Mouse (Mus musculus): Measurements from ENCODE around the gene Nin.

The Nin gene

GRCm38 (mm10) chr12:70082935-70083532 is 30.5 kb downstream of the Nin start:
- DNase-seq (ENCODE audit: low spot score) = no peak

- DNase-seq (ENCODE audit: low spot score) = no peak
Measured at GRCm38 (mm10) chr12:70082485-70082884, 31.0 kb downstream of the Nin start.

- no peak for DNase-seq (ENCODE audit: low spot score)
Measured at GRCm38 (mm10) chr12:70078471-70079025, 35.0 kb downstream of the Nin start.

- DNase-seq (ENCODE audit: low spot score) = no peak
Measured at GRCm38 (mm10) chr12:70076493-70076892, 37.0 kb downstream of the Nin start.

GRCm38 (mm10) chr12:70075001-70075400 is 38.5 kb downstream of the Nin start:
- DNase-seq (ENCODE audit: low spot score) = no peak

- DNase-seq (ENCODE audit: low spot score) = no peak
Measured at GRCm38 (mm10) chr12:70070888-70071287, 42.6 kb downstream of the Nin start.

- DNase-seq (ENCODE audit: low spot score) = no peak
Measured at GRCm38 (mm10) chr12:70070306-70070705, 43.2 kb downstream of the Nin start.

- no peak for DNase-seq (ENCODE audit: low spot score)
Measured at GRCm38 (mm10) chr12:70068647-70069257, 44.8 kb downstream of the Nin start.

- no peak for DNase-seq (ENCODE audit: low spot score)
Measured at GRCm38 (mm10) chr12:70067849-70068248, 45.7 kb downstream of the Nin start.

GRCm38 (mm10) chr12:70062114-70062513 is 51.4 kb downstream of the Nin start:
- peak; percentile 45 for DNase-seq (ENCODE audit: low spot score)

GRCm38 (mm10) chr12:70058956-70059851 is 54.3 kb downstream of the Nin start:
- no peak for DNase-seq (ENCODE audit: low spot score)

- no peak for DNase-seq (ENCODE audit: low spot score)
Measured at GRCm38 (mm10) chr12:70050699-70051098, 62.8 kb downstream of the Nin start.

GRCm38 (mm10) chr12:70048741-70049140 is 64.8 kb downstream of the Nin start:
- no peak for DNase-seq (ENCODE audit: low spot score)

- DNase-seq (ENCODE audit: low spot score) = no peak
Measured at GRCm38 (mm10) chr12:70047281-70047680, 66.2 kb downstream of the Nin start.

- no peak for DNase-seq (ENCODE audit: low spot score)
Measured at GRCm38 (mm10) chr12:70044353-70044752, 69.2 kb downstream of the Nin start.

GRCm38 (mm10) chr12:70043421-70043820 is 70.1 kb downstream of the Nin start:
- DNase-seq (ENCODE audit: low spot score) = no peak

- no peak for DNase-seq (ENCODE audit: low spot score)
Measured at GRCm38 (mm10) chr12:70040981-70041380, 72.5 kb downstream of the Nin start.

- no peak for DNase-seq (ENCODE audit: low spot score)
Measured at GRCm38 (mm10) chr12:70036722-70037305, 76.7 kb downstream of the Nin start.

- no peak for DNase-seq (ENCODE audit: low spot score)
Measured at GRCm38 (mm10) chr12:70026233-70026632, 87.3 kb downstream of the Nin start.

GRCm38 (mm10) chr12:70025431-70025830 is 88.1 kb downstream of the Nin start:
- DNase-seq (ENCODE audit: low spot score) = no peak

GRCm38 (mm10) chr12:70023580-70023979 is 89.9 kb downstream of the Nin start:
- no peak for DNase-seq (ENCODE audit: low spot score)

GRCm38 (mm10) chr12:70018153-70018552 is 95.4 kb downstream of the Nin start:
- DNase-seq (ENCODE audit: low spot score) = no peak
